ENCODE assay signal across 9 mouse cellular contexts in the genomic region with DNA sequence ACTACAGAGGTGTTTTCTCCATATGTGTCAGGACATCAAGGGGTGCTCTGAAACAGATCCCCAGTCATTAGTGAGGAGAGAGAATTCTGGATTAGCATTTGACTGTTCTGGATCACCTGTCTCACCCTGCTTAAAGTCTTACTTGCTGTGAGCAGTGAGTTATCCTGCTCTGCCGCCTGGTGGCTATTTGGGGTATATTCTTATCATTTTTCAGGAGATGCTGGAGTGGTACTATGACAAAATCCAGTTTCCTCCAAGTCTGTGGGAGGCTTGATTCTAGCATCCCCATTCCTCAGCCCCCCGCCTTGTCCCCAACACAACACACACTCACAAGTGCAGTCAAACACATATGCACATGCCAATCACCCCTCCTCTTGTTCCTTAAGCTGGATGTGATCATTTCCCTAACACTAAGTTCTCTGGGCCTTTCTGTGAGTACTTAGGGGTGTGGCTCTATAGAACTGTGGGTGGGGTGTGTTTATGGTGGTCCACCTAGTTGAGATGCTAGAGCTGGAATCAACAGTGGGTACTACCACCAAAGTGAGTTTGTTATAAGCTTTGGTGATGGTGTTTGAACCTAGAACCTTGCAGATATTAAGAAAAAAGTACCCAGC.
DNase-seq lines count a peak whose midpoint lies in the region; ATAC-seq and TF ChIP-seq lines count a peak whose summit lies in the region.
"Had no signal": no experiment of that assay in that cellular context is flagged by ENCODE, and none has a peak within 500 bp of the region (broad histone marks: within the 10 kb centered on the region; RNA-seq: fewer than 3 reads in every experiment).

No protein-coding gene starts in this region.

- TF ChIP-seq EP300 in lung, postnatal 0 days (IDR thresholded peaks at IDR 0.05), result no peak

- peak; percentile 68 for TF ChIP-seq CTCF in lung, postnatal 0 days (IDR thresholded peaks at IDR 0.05)

- intact Hi-C loops in heart, postnatal 10 days (cut with DNase I), result loop anchor here (1.0 kb wide), 4 partner anchors 187 to 557 kb away; no protein-coding TSS in a partner anchor

- peak; percentile 44 for DNase-seq in 416B (ENCODE audit: low read depth)
- DNase-seq in adipocyte (ENCODE audit: low spot score), result peak; percentile 56
- peak; percentile 65 for DNase-seq in embryo, embryonic 11 days
- peak; percentile 66 to 81 for DNase-seq in heart, postnatal 10 days
- peak; percentile 64 to 77 for DNase-seq in kidney, postnatal 36 days
- peak; percentile 18 for DNase-seq in lung, postnatal 0 days (ENCODE audit: low spot score)
- DNase-seq in right cerebral cortex, postnatal 25 days, result peak; percentile 36

- no peaks in the 10 kb centered on the region for H3K36me3 ChIP-seq in lung, postnatal 0 days (ENCODE audit: insufficient read depth, low read length)

- WGBS in lung, postnatal 0 days, result 13% methylated on average over 2 of the region's 2 CpGs

- ATAC-seq in lung, postnatal 0 days, result no peak
- ATAC-seq in megakaryocyte progenitor cell, adult 5-6 weeks (replicated peaks; ENCODE audit: poor library complexity), result no peak; the same call in 1 of the 2 replicates

- H3K4me1 ChIP-seq in lung, postnatal 0 days (ENCODE audit: insufficient read depth, low read depth, low read length), result no peaks in the 10 kb centered on the region
- H3K4me1 ChIP-seq: megakaryocyte, embryonic 14.5 days had no signal

- H3K27ac ChIP-seq in lung, postnatal 0 days (ENCODE audit: low read length), result no peak overlapping the region

- H3K4me2 ChIP-seq in lung, postnatal 0 days (replicated peaks; ENCODE audit: low read depth, low read length), result no peak overlapping the region

- no peak overlapping the region for H3K9ac ChIP-seq in lung, postnatal 0 days (replicated peaks; ENCODE audit: low read depth)

- H3K27me3 ChIP-seq in lung, postnatal 0 days (replicated peaks; ENCODE audit: insufficient read depth, low read length), result no peaks in the 10 kb centered on the region
- H3K27me3 ChIP-seq: megakaryocyte, embryonic 14.5 days had no signal

- H3K9me3 ChIP-seq in lung, postnatal 0 days (ENCODE audit: low read length), result no peaks in the 10 kb centered on the region

- H3K4me3 ChIP-seq in lung, postnatal 0 days (ENCODE audit: low read depth, low read length), result no peak overlapping the region
- H3K4me3 ChIP-seq: megakaryocyte, embryonic 14.5 days had no signal

Comparison
In these comparisons a context has a peak if more than half of its experiments do, and no peak if none do; other contexts are left out.
1. DNase-seq: peak in every context shown above with its lines; median percentile 74 in heart, postnatal 10 days; 70 in kidney, postnatal 36 days; 65 in embryo, embryonic 11 days; 56 in adipocyte; 44 in 416B; 36 in right cerebral cortex, postnatal 25 days; 18 in lung, postnatal 0 days.